Mouse (Mus musculus) cortical plate, adult 2 months (tissue): ENCODE data around the gene Sdf2l1. TPM values are rescaled to one million over a fixed set of nuclear protein-coding genes. Genes with fewer than 3 reads are reported as not detected.
"Not testable (repeated sequence)": the region's sequence is repeated elsewhere in the genome, so short reads cannot be mapped to it uniquely, and the experiment has no call there.

ENCODE experiments used
- H3K27ac ChIP-seq: fragments of 200-500 bp; 2 replicates; pipeline ENCODE4 v1.5.1; 2012; ENCODE audit warnings: low read length, control low read depth, inconsistent platforms; ENCODE audit not compliant: insufficient read depth
- H3K4me1 ChIP-seq: fragments of 200-500 bp; 2 replicates; pipeline ENCODE4 v1.6.1; 2011; ENCODE audit warnings: low read length; ENCODE audit not compliant: control insufficient read depth, insufficient read depth
- H3K4me3 ChIP-seq: fragments of 200-500 bp; 2 replicates; pipeline ENCODE4 v1.5.1; 2011; ENCODE audit warnings: mild to moderate bottlenecking, low read length, control low read depth; ENCODE audit not compliant: insufficient read depth
- CTCF ChIP-seq: fragments of 200-500 bp; IDR thresholded peaks from 2 replicates; pipeline ENCODE4 v1.5.1; 2011; ENCODE audit warnings: mild to moderate bottlenecking, control low read depth, low read length; ENCODE audit not compliant: insufficient read depth; ENCODE audit errors: extremely low read depth
- POLR2A ChIP-seq: fragments of 200-500 bp; IDR thresholded peaks from 2 replicates; pipeline ENCODE4 v1.6.1; 2011; ENCODE audit warnings: mild to moderate bottlenecking, low read length, control low read depth; ENCODE audit not compliant: insufficient read depth; ENCODE audit errors: extremely low read depth
- polyA plus RNA-seq: library from polyadenylated mRNA; depleted of rRNA; stranded (reverse); fragments of >200 nt; gene quantifications from 2 replicates; pipeline ENCODE4 v1.2.3, GENCODE M21; 2012; rRNA removed

Gene Sdf2l1
- polyA plus RNA-seq: 16.7 and 18.4 TPM in 2 replicates

- peak within 1 kb of the TSS; percentile 19; the same call in 1 of the 2 replicates for H3K27ac ChIP-seq
- H3K4me1 ChIP-seq: no peaks in the 10 kb centered on the region
- peak within 1 kb of the TSS; percentile 87 for H3K4me3 ChIP-seq
- no peak for TF ChIP-seq CTCF
- peak; percentile 49; the same call in 1 of the 2 replicates for TF ChIP-seq POLR2A
Observed at GRCm38 (mm10) chr16:17132089-17132905, at the start of gene Sdf2l1. Sdf2l1 (minus strand) TSS chr16:17132383.

- Histone ChIP-seq H3K4me1 (peaks cover 4% of the 10 kb centered on the region; the same call in 1 of the 2 replicates), H3K27ac (no peak overlapping the region), H3K4me3 (no peak overlapping the region)
- TF ChIP-seq CTCF: no peak
Observed at GRCm38 (mm10) chr16:17181382-17181781, 49.2 kb upstream of the Sdf2l1 start.

- no peak overlapping the region for H3K27ac ChIP-seq
- H3K4me1 ChIP-seq: peaks cover 4% of the 10 kb centered on the region; the same call in 1 of the 2 replicates
- H3K4me3 ChIP-seq: no peak overlapping the region
- TF ChIP-seq POLR2A (no peak), CTCF (no peak)
Observed at GRCm38 (mm10) chr16:17179706-17180105, 47.5 kb upstream of the Sdf2l1 start.

- no peak overlapping the region for H3K4me3 ChIP-seq
- TF ChIP-seq CTCF: no peak
- TF ChIP-seq POLR2A: no peak
- no peak overlapping the region for H3K27ac ChIP-seq
- H3K4me1 ChIP-seq: peaks cover 4% of the 10 kb centered on the region; the same call in 1 of the 2 replicates
Observed at GRCm38 (mm10) chr16:17177623-17178170, 45.5 kb upstream of the Sdf2l1 start.

GRCm38 (mm10) chr16:17175765-17176164 is 43.6 kb upstream of the Sdf2l1 start:
- H3K4me3 ChIP-seq: no peak overlapping the region
- TF ChIP-seq POLR2A: no peak
- no peak overlapping the region for H3K27ac ChIP-seq
- H3K4me1 ChIP-seq: peaks cover 1% of the 10 kb centered on the region; the same call in 1 of the 2 replicates

GRCm38 (mm10) chr16:17168049-17168448 is 35.9 kb upstream of the Sdf2l1 start:
- TF ChIP-seq POLR2A (no peak), CTCF (no peak)
- Histone ChIP-seq H3K4me3 (no peak overlapping the region), H3K4me1 (no peaks in the 10 kb centered on the region), H3K27ac (no peak overlapping the region)

GRCm38 (mm10) chr16:17167179-17167578 is 35.0 kb upstream of the Sdf2l1 start:
- Histone ChIP-seq H3K4me3 (no peak overlapping the region), H3K4me1 (peaks cover 1% of the 10 kb centered on the region; the same call in 1 of the 2 replicates), H3K27ac (no peak overlapping the region)
- TF ChIP-seq CTCF (no peak), POLR2A (no peak)

- H3K4me1 ChIP-seq, H3K4me3 ChIP-seq, H3K27ac ChIP-seq: not testable (repeated sequence)
Observed at GRCm38 (mm10) chr16:17165478-17165877, 33.3 kb upstream of the Sdf2l1 start.

GRCm38 (mm10) chr16:17154346-17154745 is 22.2 kb upstream of the Sdf2l1 start:
- Histone ChIP-seq H3K4me1 (peaks cover 3% of the 10 kb centered on the region; the same call in 1 of the 2 replicates), H3K27ac (no peak overlapping the region), H3K4me3 (no peak overlapping the region)
- TF ChIP-seq CTCF: no peak
- no peak for TF ChIP-seq POLR2A

GRCm38 (mm10) chr16:17151874-17152273 is 19.7 kb upstream of the Sdf2l1 start:
- Histone ChIP-seq H3K27ac (no peak overlapping the region), H3K4me1 (no peaks in the 10 kb centered on the region), H3K4me3 (no peak overlapping the region)
- no peak for TF ChIP-seq POLR2A
- no peak for TF ChIP-seq CTCF
